Mouse (Mus musculus): ENCODE data around the gene Fignl2. TPM values are rescaled to one million over a fixed set of nuclear protein-coding genes. Genes with fewer than 3 reads are reported as not detected.

Gene Fignl2
- polyA plus RNA-seq, 1 experiment from 2014 or later, result 0.48 TPM

GRCm38 (mm10) chr15:101107906-101108671 lies 29.7 kb upstream of the Fignl2 start:
- Histone ChIP-seq H3K4me1 (ENCODE audit: insufficient read depth, low read depth, low read length) (no peaks in the 10 kb centered on the region; the same call in 1 of the 2 replicates), H3K9me3 (ENCODE audit: low read length) (no peaks in the 10 kb centered on the region), H3K36me3 (ENCODE audit: insufficient read depth, low read length) (no peaks in the 10 kb centered on the region), H3K27ac (ENCODE audit: low read length) (no peak overlapping the region), H3K4me2 (replicated peaks; ENCODE audit: low read depth, low read length) (no peak overlapping the region), H3K27me3 (replicated peaks; ENCODE audit: insufficient read depth, low read length) (no peaks in the 10 kb centered on the region), H3K4me3 (ENCODE audit: low read depth, low read length) (no peak overlapping the region), H3K9ac (replicated peaks; ENCODE audit: low read depth) (no peak overlapping the region)
- DNase-seq (ENCODE audit: low spot score), result no peak
- ATAC-seq, result no peak
- 85% methylated on average over 5 of the region's 5 CpGs for WGBS
- no peak; the same call in 1 of the 2 replicates for TF ChIP-seq CTCF (IDR thresholded peaks at IDR 0.05)
- no peak for TF ChIP-seq EP300 (IDR thresholded peaks at IDR 0.05)

GRCm38 (mm10) chr15:101106011-101106410 lies 27.6 kb upstream of the Fignl2 start:
- H3K9ac ChIP-seq (replicated peaks; ENCODE audit: low read depth), result no peak overlapping the region
- H3K4me1 ChIP-seq (ENCODE audit: insufficient read depth, low read depth, low read length), result no peaks in the 10 kb centered on the region; the same call in 1 of the 2 replicates
- H3K36me3 ChIP-seq (ENCODE audit: insufficient read depth, low read length), result no peaks in the 10 kb centered on the region
- 0 out of 2 replicates have a peak overlapping the region, but pooled peaks have one; percentile 34 for H3K4me2 ChIP-seq (replicated peaks; ENCODE audit: low read depth, low read length)
- DNase-seq (ENCODE audit: low spot score) (no peak), ATAC-seq (no peak)
- H3K27ac ChIP-seq (ENCODE audit: low read length), result no peak overlapping the region
- TF ChIP-seq EP300 (IDR thresholded peaks at IDR 0.05) (no peak), CTCF (IDR thresholded peaks at IDR 0.05) (no peak)
- 87% methylated on average over 10 of the region's 10 CpGs for WGBS
- no peaks in the 10 kb centered on the region for H3K27me3 ChIP-seq (replicated peaks; ENCODE audit: insufficient read depth, low read length)
- H3K9me3 ChIP-seq (ENCODE audit: low read length), result no peaks in the 10 kb centered on the region
- no peak overlapping the region for H3K4me3 ChIP-seq (ENCODE audit: low read depth, low read length)

GRCm38 (mm10) chr15:101105496-101105994 lies 27.2 kb upstream of the Fignl2 start:
- TF ChIP-seq EP300 (IDR thresholded peaks at IDR 0.05) (no peak), CTCF (IDR thresholded peaks at IDR 0.05) (peak; percentile 96)
- ATAC-seq (peak; percentile 83), DNase-seq (ENCODE audit: low spot score) (peak; percentile 78)
- no peaks in the 10 kb centered on the region for H3K27me3 ChIP-seq (replicated peaks; ENCODE audit: insufficient read depth, low read length)
- H3K4me1 ChIP-seq (ENCODE audit: insufficient read depth, low read depth, low read length), result no peaks in the 10 kb centered on the region; the same call in 1 of the 2 replicates
- no peaks in the 10 kb centered on the region for H3K36me3 ChIP-seq (ENCODE audit: insufficient read depth, low read length)
- H3K9ac ChIP-seq (replicated peaks; ENCODE audit: low read depth), result no peak overlapping the region
- H3K27ac ChIP-seq (ENCODE audit: low read length), result no peak overlapping the region
- H3K9me3 ChIP-seq (ENCODE audit: low read length), result no peaks in the 10 kb centered on the region
- no peak overlapping the region for H3K4me3 ChIP-seq (ENCODE audit: low read depth, low read length)
- H3K4me2 ChIP-seq (replicated peaks; ENCODE audit: low read depth, low read length), result peak overlapping the region; percentile 34; the same call in 1 of the 2 replicates
- WGBS, result 11% methylated on average over 12 of the region's 12 CpGs

- Histone ChIP-seq H3K36me3 (ENCODE audit: insufficient read depth, low read length) (no peaks in the 10 kb centered on the region), H3K4me1 (ENCODE audit: insufficient read depth, low read depth, low read length) (no peaks in the 10 kb centered on the region; the same call in 1 of the 2 replicates), H3K9ac (replicated peaks; ENCODE audit: low read depth) (no peak overlapping the region), H3K4me3 (ENCODE audit: low read depth, low read length) (no peak overlapping the region), H3K9me3 (ENCODE audit: low read length) (no peaks in the 10 kb centered on the region), H3K27me3 (replicated peaks; ENCODE audit: insufficient read depth, low read length) (no peaks in the 10 kb centered on the region; the same call in 1 of the 2 replicates), H3K27ac (ENCODE audit: low read length) (no peak overlapping the region), H3K4me2 (replicated peaks; ENCODE audit: low read depth, low read length) (no peak overlapping the region)
- ATAC-seq (no peak), DNase-seq (ENCODE audit: low spot score) (no peak)
- TF ChIP-seq EP300 (IDR thresholded peaks at IDR 0.05) (no peak), CTCF (IDR thresholded peaks at IDR 0.05) (no peak)
- 79% methylated on average over 9 of the region's 9 CpGs for WGBS
Measured at GRCm38 (mm10) chr15:101103605-101104304, 25.4 kb upstream of the Fignl2 start.

GRCm38 (mm10) chr15:101100996-101101395 lies 22.6 kb upstream of the Fignl2 start:
- no peaks in the 10 kb centered on the region; the same call in 1 of the 2 replicates for H3K27me3 ChIP-seq (replicated peaks; ENCODE audit: insufficient read depth, low read length)
- no peak for DNase-seq (ENCODE audit: low spot score)
- H3K36me3 ChIP-seq (ENCODE audit: insufficient read depth, low read length), result no peaks in the 10 kb centered on the region
- H3K4me2 ChIP-seq (replicated peaks; ENCODE audit: low read depth, low read length), result no peak overlapping the region
- H3K27ac ChIP-seq (ENCODE audit: low read length), result no peak overlapping the region
- TF ChIP-seq EP300 (IDR thresholded peaks at IDR 0.05) (no peak), CTCF (IDR thresholded peaks at IDR 0.05) (no peak)
- H3K9me3 ChIP-seq (ENCODE audit: low read length), result no peaks in the 10 kb centered on the region
- 46% methylated on average over 3 of the region's 3 CpGs for WGBS
- ATAC-seq, result no peak
- H3K4me3 ChIP-seq (ENCODE audit: low read depth, low read length), result no peak overlapping the region
- H3K4me1 ChIP-seq (ENCODE audit: insufficient read depth, low read depth, low read length), result peaks cover 6% of the 10 kb centered on the region; the same call in 1 of the 2 replicates
- H3K9ac ChIP-seq (replicated peaks; ENCODE audit: low read depth), result no peak overlapping the region
